Mouse (Mus musculus) liver, embryonic 11.5 days (tissue): ENCODE measurements at regions not wholly inside any gene's neighbourhood (a gene's known extent, or its start where the extent isn't known, plus 50 kb on each side); places are given as distances from the start of the nearest gene placed in this dataset.

Experiments used
- ATAC-seq: fragments of 200-750 bp; cut with Nextera tagmentation; replicated peaks from 2 replicates; pipeline ENCODE4 v1.8.0; 2017; ENCODE audit warnings: moderate number of reproducible peaks, mild to moderate bottlenecking, moderate TSS enrichment, moderate library complexity; ENCODE audit not compliant: low FRiP score
- DNase-seq: peaks from one replicate; pipeline ENCODE4 v3.0.0-alpha.2; 2017; ENCODE audit warnings: low spot score
- H3K27ac ChIP-seq: fragments of 300-500 bp; sonication (generic); 2 replicates; pipeline ENCODE4 v1.5.1; 2014; ENCODE audit warnings: mild to moderate bottlenecking, low read depth, low read length, control low read depth
- H3K27me3 ChIP-seq: fragments of 300-500 bp; sonication (generic); replicated peaks from 2 replicates; pipeline ENCODE4 v1.6.1; 2014; ENCODE audit warnings: low read length, mixed read lengths; ENCODE audit not compliant: control insufficient read depth, insufficient read depth
- H3K36me3 ChIP-seq: fragments of 300-500 bp; sonication (generic); 2 replicates; pipeline ENCODE4 v1.6.1; 2014; ENCODE audit warnings: mild to moderate bottlenecking, low read length, moderate library complexity, mixed read lengths; ENCODE audit not compliant: control insufficient read depth, insufficient read depth
- H3K4me1 ChIP-seq: fragments of 300-500 bp; sonication (generic); replicated peaks from 2 replicates; pipeline ENCODE4 v1.6.1; 2014; ENCODE audit warnings: low read length, mixed read lengths; ENCODE audit not compliant: control insufficient read depth, insufficient read depth
- H3K4me2 ChIP-seq: fragments of 300-500 bp; sonication (generic); 2 replicates; pipeline ENCODE4 v1.6.1; 2014; ENCODE audit warnings: mild to moderate bottlenecking, control low read depth, moderate library complexity
- H3K4me3 ChIP-seq: fragments of 300-500 bp; sonication (generic); 2 replicates; pipeline ENCODE4 v1.5.1; 2014; ENCODE audit warnings: low read depth, low read length, control low read depth
- H3K9ac ChIP-seq: fragments of 300-500 bp; sonication (generic); 2 replicates; pipeline ENCODE4 v1.6.1; 2014; ENCODE audit warnings: low read depth, low read length, control low read depth
- H3K9me3 ChIP-seq: fragments of 300-500 bp; sonication (generic); 2 replicates; pipeline ENCODE4 v1.6.1; 2016; ENCODE audit warnings: low read length, inconsistent platforms, mixed read lengths; ENCODE audit not compliant: control insufficient read depth
- WGBS: fragments of 180-500 bp; shearing (Covaris S2); extraction: QIAGEN DNeasy Blood & Tissue Kit; methylation state at CpG from one replicate; pipeline ENCODE4 v1.1.7; 2014; 5-methylcytosine and 5-hydroxymethylcytosine counted together

DNA sequence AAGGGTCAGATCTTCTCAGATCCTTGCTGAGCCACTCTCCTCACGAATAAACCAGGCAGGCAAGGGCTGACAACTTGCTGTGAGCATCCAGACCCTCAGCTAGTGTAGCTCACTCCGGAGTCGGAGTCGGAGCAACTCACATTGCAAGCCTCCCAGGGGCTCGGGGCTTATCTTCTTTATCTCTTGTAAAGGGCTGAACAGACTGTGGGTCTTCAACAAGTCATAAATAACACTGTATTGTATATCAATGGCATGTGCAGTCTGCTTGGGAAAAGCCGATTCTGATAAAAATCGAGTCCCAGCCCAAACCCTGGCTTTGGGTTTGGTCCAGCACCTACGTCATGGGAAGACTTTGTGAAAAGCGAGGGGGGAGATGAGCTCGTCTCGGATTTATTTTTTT, 125.8 kb upstream of the Tbx3 start:
- DNase-seq (no peak), ATAC-seq (no peak)
- Histone ChIP-seq H3K27ac (no peak overlapping the region), H3K4me2 (no peak overlapping the region), H3K4me3 (no peak overlapping the region), H3K27me3 (no peaks in the 10 kb centered on the region), H3K9ac (no peak overlapping the region), H3K9me3 (no peaks in the 10 kb centered on the region), H3K4me1 (no peaks in the 10 kb centered on the region), H3K36me3 (no peaks in the 10 kb centered on the region)
- 68% methylated on average over 11 of the region's 11 CpGs for WGBS

DNA sequence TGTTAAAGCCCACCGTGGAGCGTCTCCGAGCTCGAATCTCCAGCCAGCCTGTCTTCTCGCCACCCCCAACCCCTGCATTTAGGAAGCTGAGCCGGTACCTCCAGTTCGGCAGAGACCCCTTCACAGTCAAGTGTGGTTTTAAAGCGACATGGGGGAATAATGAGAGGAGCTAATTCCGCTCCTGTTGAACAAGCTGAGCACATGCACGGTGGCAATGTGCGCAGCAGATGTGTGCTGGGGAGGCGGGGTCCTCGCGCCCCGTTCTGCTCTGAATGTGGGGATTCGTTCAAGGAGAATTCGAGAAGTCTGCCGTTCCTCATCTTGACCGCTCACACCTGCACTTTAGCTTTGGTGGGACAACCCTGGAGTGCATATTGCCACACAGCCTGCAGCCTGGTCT, 123.4 kb upstream of the Tbx3 start:
- no peaks in the 10 kb centered on the region for H3K9me3 ChIP-seq
- DNase-seq: no peak
- no peak overlapping the region for H3K4me3 ChIP-seq
- H3K9ac ChIP-seq: no peak overlapping the region
- H3K4me2 ChIP-seq: no peak overlapping the region
- H3K4me1 ChIP-seq: no peaks in the 10 kb centered on the region
- H3K27me3 ChIP-seq: no peaks in the 10 kb centered on the region
- H3K27ac ChIP-seq: no peak overlapping the region
- no peak for ATAC-seq
- no peaks in the 10 kb centered on the region for H3K36me3 ChIP-seq
- 67% methylated on average over 19 of the region's 19 CpGs for WGBS

DNA sequence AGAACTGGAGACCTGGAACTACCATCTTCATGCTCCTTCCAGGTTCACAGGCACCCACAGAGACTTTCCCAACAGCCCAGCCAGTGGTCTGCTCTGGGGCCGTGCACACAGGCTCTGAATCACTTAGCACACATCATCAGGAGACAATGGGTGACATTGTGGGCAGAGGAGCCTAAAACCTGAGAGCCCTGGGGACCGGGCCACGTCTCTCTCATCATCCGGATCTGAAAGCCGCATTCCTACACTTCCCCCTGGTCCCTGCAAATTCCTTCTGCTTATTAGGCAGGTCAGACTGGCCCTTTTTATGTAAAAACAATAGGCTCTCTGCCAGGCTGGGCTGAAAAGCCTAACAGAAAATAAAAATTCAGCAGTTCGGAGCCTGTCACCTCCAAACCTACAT, 119.6 kb upstream of the Tbx3 start:
- Histone ChIP-seq H3K27ac (no peak overlapping the region), H3K4me2 (no peak overlapping the region), H3K4me3 (no peak overlapping the region), H3K27me3 (no peaks in the 10 kb centered on the region), H3K9me3 (no peaks in the 10 kb centered on the region), H3K4me1 (no peaks in the 10 kb centered on the region), H3K9ac (no peak overlapping the region), H3K36me3 (no peaks in the 10 kb centered on the region)
- ATAC-seq (no peak), DNase-seq (no peak)
- 51% methylated on average over 6 of the region's 6 CpGs for WGBS

DNA sequence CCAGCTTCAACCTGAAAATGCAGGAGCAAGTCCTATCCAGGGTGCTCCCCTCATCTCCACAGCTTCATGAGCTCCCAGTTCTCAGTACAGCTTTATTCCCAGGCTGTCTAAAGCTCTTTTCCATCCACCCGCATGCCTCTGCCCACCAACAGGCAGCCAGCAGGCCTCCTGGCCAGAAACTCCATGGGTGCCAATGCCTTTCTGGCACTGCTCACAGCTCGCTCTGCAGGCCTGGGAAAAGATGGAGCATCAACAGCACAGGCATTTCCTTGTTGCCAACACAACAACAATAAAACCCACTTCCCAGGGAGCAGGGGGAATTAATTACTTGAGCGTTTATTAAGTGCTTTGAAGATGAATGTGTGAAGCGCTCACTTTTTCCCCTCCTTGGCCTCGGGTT, 117.0 kb upstream of the Tbx3 start:
- no peak overlapping the region for H3K27ac ChIP-seq
- H3K9ac ChIP-seq: no peak overlapping the region
- no peaks in the 10 kb centered on the region for H3K27me3 ChIP-seq
- no peaks in the 10 kb centered on the region for H3K4me1 ChIP-seq
- no peak overlapping the region for H3K4me2 ChIP-seq
- no peak overlapping the region for H3K4me3 ChIP-seq
- no peak for ATAC-seq
- no peaks in the 10 kb centered on the region for H3K9me3 ChIP-seq
- no peaks in the 10 kb centered on the region for H3K36me3 ChIP-seq
- DNase-seq: no peak
- WGBS: 60% methylated on average over 5 of the region's 5 CpGs

DNA sequence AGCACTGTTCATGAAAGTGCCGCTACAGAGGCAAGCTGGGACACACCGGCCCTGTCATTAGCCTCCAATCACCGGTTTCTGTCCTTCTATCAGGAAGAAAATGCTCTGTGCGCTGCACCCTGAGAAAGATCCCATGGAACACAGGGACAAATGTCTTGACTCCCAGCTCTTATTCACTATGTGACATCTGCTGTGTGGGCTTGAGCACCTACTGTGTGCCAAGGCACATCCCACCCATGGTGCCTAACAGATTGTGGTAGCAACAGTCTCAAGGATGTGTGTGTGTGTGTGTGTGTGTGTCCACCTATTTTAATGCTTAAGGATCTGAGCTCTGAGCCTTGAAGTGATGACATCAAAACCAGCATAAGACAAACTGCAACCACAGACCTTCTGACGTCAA, 113.4 kb upstream of the Tbx3 start:
- ATAC-seq: no peak
- H3K9ac ChIP-seq: no peak overlapping the region
- 81% methylated on average over 5 of the region's 5 CpGs for WGBS
- H3K4me1 ChIP-seq: no peaks in the 10 kb centered on the region
- no peak for DNase-seq
- no peaks in the 10 kb centered on the region for H3K9me3 ChIP-seq
- no peaks in the 10 kb centered on the region for H3K36me3 ChIP-seq
- no peaks in the 10 kb centered on the region for H3K27me3 ChIP-seq
- H3K27ac ChIP-seq: no peak overlapping the region
- H3K4me3 ChIP-seq: no peak overlapping the region
- no peak overlapping the region for H3K4me2 ChIP-seq

DNA sequence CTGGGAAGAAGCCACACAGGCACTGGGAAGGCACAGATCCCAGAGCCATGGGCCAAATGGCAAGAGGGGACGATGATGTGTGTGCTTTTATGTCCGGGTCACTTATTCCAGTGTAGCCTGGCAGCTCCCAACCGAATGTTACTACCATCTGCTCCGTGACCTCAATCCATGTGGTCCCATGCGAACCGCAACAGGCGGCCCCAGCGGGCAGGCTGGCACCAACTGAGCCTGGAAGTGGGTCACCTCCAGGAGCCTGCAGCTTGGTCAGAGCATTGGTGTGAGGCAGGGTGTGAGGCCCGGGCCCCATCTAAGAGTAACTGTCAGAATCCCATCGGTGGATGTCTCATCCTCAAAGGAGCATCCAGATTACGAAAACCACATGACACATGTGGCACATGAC, 110.8 kb upstream of the Tbx3 start:
- Histone ChIP-seq H3K9me3 (no peaks in the 10 kb centered on the region), H3K4me2 (no peak overlapping the region), H3K27me3 (peaks cover 6% of the 10 kb centered on the region), H3K9ac (no peak overlapping the region), H3K4me3 (no peak overlapping the region), H3K27ac (no peak overlapping the region), H3K4me1 (no peaks in the 10 kb centered on the region), H3K36me3 (no peaks in the 10 kb centered on the region)
- 88% methylated on average over 11 of the region's 11 CpGs for WGBS
- DNase-seq (no peak), ATAC-seq (no peak)

DNA sequence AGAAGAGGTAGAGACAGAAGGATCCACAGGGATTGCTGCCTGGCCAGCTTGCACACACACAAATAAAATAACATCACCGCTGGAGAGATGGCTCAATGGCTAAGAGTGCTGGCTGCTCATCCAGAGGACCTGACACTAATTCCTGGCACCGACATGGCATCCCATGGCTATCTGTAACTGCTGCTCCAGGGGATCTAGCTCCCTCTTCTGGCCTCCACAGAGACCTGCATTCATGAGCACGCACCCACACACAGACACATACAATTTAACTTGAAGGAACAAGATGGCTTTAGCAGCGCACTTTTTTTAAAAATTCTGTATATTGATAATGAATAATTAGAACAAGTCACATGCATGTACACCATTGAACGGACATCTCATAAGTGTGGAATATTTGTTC, 110.1 kb upstream of the Tbx3 start:
- no peak overlapping the region for H3K4me3 ChIP-seq
- no peaks in the 10 kb centered on the region for H3K36me3 ChIP-seq
- DNase-seq (no peak), ATAC-seq (no peak)
- no peak overlapping the region for H3K27ac ChIP-seq
- no peaks in the 10 kb centered on the region for H3K4me1 ChIP-seq
- WGBS: 88% methylated on average over 5 of the region's 5 CpGs
- no peaks in the 10 kb centered on the region for H3K9me3 ChIP-seq
- peaks cover 6% of the 10 kb centered on the region for H3K27me3 ChIP-seq
- H3K4me2 ChIP-seq: no peak overlapping the region
- no peak overlapping the region for H3K9ac ChIP-seq

DNA sequence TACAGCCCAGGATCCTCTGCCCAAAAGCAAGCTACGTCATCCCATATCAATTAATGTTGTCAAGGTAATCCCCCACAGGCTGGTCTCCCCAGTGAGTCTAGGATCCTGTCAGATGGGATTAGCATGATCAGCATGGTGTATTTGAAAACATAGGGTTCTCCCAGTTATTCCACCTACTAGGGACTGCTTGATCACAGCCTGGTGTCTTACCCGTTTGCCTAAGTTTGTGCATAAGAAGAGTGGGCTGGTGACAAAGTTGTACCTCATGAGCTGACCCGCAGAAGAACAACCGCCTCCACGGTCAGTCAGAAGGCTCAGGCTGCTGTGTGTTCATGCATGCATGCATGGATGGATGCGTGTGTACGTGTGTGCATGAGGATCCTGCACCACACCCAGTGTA, 108.9 kb upstream of the Tbx3 start:
- no peak for DNase-seq
- no peak overlapping the region for H3K4me2 ChIP-seq
- no peak for ATAC-seq
- H3K36me3 ChIP-seq: no peaks in the 10 kb centered on the region
- H3K4me1 ChIP-seq: no peaks in the 10 kb centered on the region
- H3K27ac ChIP-seq: no peak overlapping the region
- H3K9ac ChIP-seq: no peak overlapping the region
- 83% methylated on average over 7 of the region's 7 CpGs for whole genome bisulfite sequencing
- no peaks in the 10 kb centered on the region for H3K9me3 ChIP-seq
- H3K27me3 ChIP-seq: peaks cover 6% of the 10 kb centered on the region
- H3K4me3 ChIP-seq: no peak overlapping the region

DNA sequence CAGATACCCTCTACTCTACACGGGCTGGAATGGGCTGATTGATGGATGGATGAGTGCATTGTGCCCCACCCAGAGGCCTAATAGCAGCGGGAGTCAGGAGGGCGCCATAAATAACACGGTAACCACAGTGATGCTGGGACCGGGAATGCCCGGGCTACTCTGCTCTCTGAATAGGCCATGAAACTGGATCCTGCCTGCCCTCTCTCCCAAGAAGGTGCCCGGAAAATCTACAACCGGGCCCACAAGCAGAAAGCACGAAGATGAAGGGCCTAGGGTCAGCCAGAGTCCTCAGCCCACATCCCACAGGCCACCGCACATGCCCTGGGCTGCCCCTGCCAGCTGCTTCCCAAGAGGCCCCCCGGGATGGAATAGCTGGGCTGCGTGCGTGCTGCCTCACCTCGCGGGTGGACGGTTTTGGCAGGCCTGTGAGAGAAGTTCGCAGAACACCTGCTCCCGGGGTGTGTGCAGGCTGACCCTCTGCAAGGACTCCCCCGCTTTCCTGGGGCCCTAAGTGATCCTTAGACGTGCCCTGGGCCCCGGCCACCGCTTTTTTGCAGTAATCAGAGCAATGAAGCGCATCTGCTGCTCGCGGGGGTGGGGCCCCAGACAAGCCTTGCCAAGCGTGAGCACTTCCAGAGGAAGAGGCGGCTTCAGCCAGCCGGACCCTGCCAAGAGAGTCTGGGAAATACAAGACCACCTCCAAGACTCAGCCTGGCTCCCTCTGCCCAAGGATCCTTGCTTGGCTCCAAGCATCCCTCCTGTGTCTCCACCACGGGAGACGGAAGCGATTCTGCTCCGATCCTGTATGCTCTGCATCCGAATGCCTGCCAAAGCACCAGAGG, 106.7 kb upstream of the Tbx3 start:
- H3K9ac ChIP-seq: no peak overlapping the region
- 34% methylated on average over 33 of the region's 33 CpGs for WGBS
- H3K36me3 ChIP-seq: no peaks in the 10 kb centered on the region
- H3K4me1 ChIP-seq: no peaks in the 10 kb centered on the region
- no peak overlapping the region for H3K4me2 ChIP-seq
- no peak overlapping the region for H3K4me3 ChIP-seq
- no peak for ATAC-seq
- no peak for DNase-seq
- H3K9me3 ChIP-seq: no peaks in the 10 kb centered on the region
- H3K27ac ChIP-seq: no peak overlapping the region
- H3K27me3 ChIP-seq: peaks cover 6% of the 10 kb centered on the region
